Mouse (Mus musculus) olfactory bulb, adult 2 months (tissue): ENCODE results near the gene Tmem184b. TPM values are rescaled to one million over a fixed set of nuclear protein-coding genes. Genes with fewer than 3 reads are reported as not detected.

Source experiments
- H3K27ac ChIP-seq: fragments of 200-500 bp; 2 replicates; pipeline ENCODE4 v1.5.1; 2012; ENCODE audit warnings: low read depth, low read length; ENCODE audit not compliant: insufficient read depth
- H3K4me1 ChIP-seq: fragments of 200-500 bp; 2 replicates; pipeline ENCODE4 v1.6.1; 2012; ENCODE audit warnings: low read length; ENCODE audit not compliant: control insufficient read depth, insufficient read depth
- H3K4me3 ChIP-seq: fragments of 200-500 bp; 2 replicates; pipeline ENCODE4 v1.5.1; 2012; ENCODE audit warnings: mild to moderate bottlenecking, low read depth, low read length, moderate library complexity; ENCODE audit not compliant: insufficient read depth
- CTCF ChIP-seq: fragments of 200-500 bp; IDR thresholded peaks from 2 replicates; pipeline ENCODE4 v1.5.1; 2012; ENCODE audit warnings: low read depth, mild to moderate bottlenecking, low read length, moderate library complexity; ENCODE audit not compliant: insufficient read depth
- POLR2A ChIP-seq: fragments of 200-500 bp; IDR thresholded peaks from 2 replicates; pipeline ENCODE4 v1.6.1; 2012; ENCODE audit warnings: mild to moderate bottlenecking, low read depth, low read length, moderate library complexity; ENCODE audit not compliant: insufficient read depth
- WGBS: fragments of 180-500 bp; shearing (Covaris S2); methylation state at CpG from one replicate; pipeline ENCODE4 v1.1.7; 2018; 5-methylcytosine and 5-hydroxymethylcytosine counted together
- polyA plus RNA-seq: library from polyadenylated mRNA; stranded (reverse); fragments of >200 nt; gene quantifications from 2 replicates; pipeline ENCODE4 v1.2.4, GENCODE M21; 2012; ENCODE audit warnings: low replicate concordance; ENCODE audit not compliant: missing spikeins, insufficient read depth, insufficient read length

Gene Tmem184b
- polyA plus RNA-seq, 1 experiment: not detected

DNA sequence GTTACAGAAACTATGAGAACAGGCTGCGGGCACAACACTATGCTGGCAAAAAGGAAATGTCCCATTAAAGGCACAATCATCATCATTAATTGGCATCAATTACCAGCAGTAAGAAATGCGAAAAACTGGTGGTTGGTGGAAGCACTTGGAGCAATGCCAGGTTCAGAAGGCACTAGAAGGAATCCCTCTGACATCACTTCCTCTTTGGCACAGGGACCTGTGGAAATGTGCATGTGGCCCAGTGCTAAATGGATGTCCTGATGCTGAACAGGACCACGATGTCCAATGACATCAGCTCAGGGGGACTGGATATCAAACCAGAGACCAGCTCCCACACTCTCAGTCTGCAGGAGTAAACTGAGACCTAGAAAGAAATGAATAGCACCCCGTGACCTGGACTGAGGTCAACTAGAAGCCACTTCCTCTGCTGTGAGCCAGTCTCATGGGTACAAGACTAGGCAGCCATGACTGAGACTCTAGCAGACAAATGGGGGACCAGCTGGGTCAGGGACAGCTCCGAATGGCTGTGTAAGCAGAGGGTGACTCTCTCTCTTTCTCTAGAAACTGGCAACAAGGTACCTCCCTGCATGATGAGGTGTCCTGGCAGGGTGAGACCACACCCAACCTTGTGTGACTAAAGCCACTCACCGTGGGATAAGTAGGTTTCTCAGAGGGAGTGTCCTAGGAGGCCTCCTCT lies 60.6 kb downstream of the Tmem184b start:
- WGBS: 79% methylated on average over 6 of the region's 6 CpGs
- Histone ChIP-seq H3K4me1 (peaks cover 10% of the 10 kb centered on the region), H3K4me3 (no peak overlapping the region), H3K27ac (no peak overlapping the region)
- no peak for TF ChIP-seq POLR2A
- TF ChIP-seq CTCF: no peak

DNA sequence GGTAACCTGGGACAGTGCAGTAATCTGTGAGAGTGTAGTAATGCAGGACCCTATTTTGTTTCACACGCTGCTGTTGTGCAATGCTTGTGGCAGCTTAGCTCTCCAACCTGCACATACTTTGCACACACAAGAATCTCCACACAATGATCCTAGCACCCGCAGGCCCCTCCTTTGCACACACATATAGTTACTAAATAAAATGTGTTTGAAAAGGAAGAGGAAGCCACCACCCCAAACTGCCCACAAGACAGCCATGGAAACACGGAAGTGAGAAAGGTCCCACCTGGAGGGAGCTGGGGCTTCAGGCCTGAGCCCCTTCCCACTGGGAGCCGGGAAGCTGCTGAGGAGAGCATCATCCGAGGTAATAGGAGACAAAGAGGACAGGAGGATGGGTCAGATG lies 64.4 kb downstream of the Tmem184b start:
- Histone ChIP-seq H3K27ac (no peak overlapping the region), H3K4me1 (no peaks in the 10 kb centered on the region), H3K4me3 (no peak overlapping the region)
- TF ChIP-seq CTCF (no peak), POLR2A (no peak)
- 77% methylated on average over 5 of the region's 5 CpGs for WGBS

DNA sequence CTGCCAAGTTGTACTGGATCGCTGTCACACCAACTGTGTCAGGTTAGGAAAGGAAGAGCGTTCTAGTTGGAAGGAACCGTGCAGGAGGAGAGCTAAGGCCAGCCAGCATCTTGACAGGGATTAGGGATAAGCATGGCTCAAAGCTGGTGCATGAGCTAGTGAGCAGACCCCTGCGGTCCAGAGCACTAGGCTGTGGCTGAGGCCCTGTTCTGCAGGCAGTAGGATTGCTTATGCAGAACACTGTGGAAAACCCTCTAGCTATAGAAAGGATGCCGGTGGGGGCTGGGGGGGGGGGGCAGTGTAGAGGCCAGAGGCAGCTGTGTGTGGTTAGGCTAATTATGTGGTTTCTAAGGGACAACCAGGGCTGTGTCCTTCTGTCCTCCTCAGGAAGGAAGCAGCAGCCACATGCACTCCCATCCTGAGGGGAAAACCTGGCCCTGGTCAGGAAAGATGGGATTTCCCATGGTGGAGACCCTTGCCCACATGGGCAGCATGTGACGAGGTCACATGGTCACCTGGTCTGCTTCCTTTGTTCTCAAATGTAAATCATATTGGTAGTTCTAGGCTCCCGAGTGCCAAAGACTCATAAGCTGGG lies 68.2 kb downstream of the Tmem184b start:
- H3K4me1 ChIP-seq: no peaks in the 10 kb centered on the region
- no peak overlapping the region for H3K27ac ChIP-seq
- H3K4me3 ChIP-seq: no peak overlapping the region
- no peak for TF ChIP-seq CTCF
- TF ChIP-seq POLR2A: no peak
- WGBS: 62% methylated on average over 7 of the region's 7 CpGs

DNA sequence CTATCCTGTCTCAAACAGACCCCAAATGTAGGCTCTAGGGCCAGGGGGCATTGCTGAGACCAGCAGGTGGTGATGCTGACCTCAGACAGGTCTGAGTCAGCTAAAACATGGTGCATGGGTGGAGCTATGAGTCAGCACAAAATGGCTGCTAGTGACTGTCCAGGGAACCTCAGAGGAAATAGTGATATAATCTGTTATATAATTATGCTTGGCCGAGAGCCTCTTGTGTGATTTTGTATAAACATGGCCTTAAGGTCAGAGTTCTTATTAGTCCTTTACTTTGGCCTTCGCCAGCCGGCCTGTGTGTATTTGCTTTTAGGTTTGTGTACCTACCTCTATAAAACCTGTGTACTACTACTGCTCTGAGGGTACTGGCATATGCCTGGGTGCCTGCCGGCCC lies 70.0 kb downstream of the Tmem184b start:
- WGBS: 74% methylated on average over 4 of the region's 4 CpGs
- Histone ChIP-seq H3K4me3 (no peak overlapping the region), H3K27ac (no peak overlapping the region), H3K4me1 (no peaks in the 10 kb centered on the region)
- no peak for TF ChIP-seq POLR2A
- TF ChIP-seq CTCF: no peak

DNA sequence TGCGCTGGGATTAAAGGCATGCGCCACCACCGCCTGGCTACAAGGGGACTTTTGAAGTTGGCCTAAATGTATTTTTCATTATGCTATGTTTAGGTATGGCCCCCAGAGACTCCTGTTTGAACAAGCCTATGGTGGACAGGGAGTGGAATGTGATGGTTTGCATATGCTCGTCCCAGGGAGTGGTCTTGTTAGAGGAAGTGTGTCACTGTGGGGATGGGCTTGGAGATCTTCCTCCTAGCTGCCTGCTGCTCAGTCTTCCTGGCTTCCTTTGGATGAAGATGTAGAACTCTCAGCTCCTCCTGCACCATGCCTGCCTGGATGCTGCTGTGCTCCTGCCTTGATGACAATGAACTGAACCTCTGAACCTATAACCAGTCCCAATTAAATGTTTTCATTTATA lies 72.8 kb downstream of the Tmem184b start:
- WGBS: 86% methylated on average over 4 of the region's 4 CpGs
- H3K27ac ChIP-seq: no peak overlapping the region
- no peak overlapping the region for H3K4me3 ChIP-seq
- peaks cover 14% of the 10 kb centered on the region for H3K4me1 ChIP-seq
- TF ChIP-seq CTCF (no peak), POLR2A (no peak)

DNA sequence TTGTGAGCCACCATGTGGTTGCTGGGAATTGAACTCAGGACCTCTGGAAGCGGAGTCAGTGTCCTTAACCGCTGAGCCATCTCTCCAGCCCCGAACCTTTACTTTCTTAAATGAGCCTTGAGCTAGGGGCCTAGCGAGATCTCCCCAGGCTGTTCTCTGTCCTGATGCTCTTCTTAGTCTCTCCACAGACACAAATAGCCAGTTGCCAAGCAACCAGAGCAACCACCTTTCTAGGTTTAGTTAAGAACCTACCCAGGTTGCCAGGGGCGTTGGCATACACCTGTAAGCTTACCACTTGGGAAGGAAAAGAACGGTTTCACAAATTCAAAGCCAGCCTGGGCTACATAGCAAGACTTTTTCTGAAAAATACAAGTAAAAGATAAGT lies 73.4 kb downstream of the Tmem184b start:
- H3K27ac ChIP-seq: no peak overlapping the region
- TF ChIP-seq POLR2A (no peak), CTCF (no peak)
- 88% methylated on average over 6 of the region's 6 CpGs for WGBS
- H3K4me1 ChIP-seq: peaks cover 18% of the 10 kb centered on the region
- no peak overlapping the region for H3K4me3 ChIP-seq

DNA sequence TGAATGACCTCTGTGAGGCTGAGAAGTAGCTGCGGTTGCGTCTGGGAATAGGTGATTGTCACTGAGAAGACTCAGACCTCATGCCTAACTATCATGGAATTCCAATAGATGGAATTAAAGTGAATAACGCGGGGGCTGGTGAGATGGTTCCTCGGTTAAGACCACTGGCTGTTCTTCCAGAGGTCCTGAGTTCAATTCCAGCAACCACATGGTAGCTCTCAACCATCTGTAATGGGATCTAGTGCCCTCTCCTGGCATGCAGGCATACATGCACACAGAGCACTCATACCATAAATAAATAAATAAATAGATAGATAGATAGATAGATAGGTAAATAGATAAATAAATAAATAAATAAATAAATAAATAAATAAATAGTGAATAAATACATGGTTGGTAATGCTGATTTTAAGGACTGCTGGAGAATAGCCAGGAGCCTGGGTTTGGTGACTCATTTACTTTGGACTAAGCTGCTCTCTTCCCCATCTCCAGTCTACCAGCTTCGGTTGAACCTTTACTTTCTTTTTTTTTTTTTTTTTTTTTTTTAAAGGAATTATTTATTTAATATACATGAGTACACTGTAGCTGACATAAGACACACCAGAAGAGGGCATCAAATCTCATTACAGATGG lies 73.9 kb downstream of the Tmem184b start:
- WGBS: 97% methylated on average over 6 of the region's 6 CpGs
- no peak overlapping the region for H3K4me3 ChIP-seq
- H3K4me1 ChIP-seq: peaks cover 20% of the 10 kb centered on the region
- no peak overlapping the region for H3K27ac ChIP-seq
- TF ChIP-seq POLR2A (no peak), CTCF (no peak)

DNA sequence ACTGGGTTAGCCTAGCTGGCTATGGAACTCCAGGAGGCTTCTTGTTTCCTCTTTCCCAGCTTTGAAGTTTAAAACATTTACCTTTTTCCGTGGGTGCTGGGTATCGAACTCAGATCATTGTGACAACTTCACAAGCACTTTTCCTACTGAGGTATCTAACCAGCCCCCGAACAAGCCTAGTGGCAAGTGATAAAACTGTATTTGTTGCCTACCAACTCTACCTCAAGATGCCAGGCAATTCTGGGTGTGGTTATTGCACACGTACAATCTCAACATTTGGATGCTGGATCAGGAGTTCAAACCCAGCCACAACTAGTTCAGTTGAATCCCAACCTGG lies 74.5 kb downstream of the Tmem184b start:
- WGBS: 84% methylated on average over 4 of the region's 4 CpGs
- Histone ChIP-seq H3K4me1 (peaks cover 23% of the 10 kb centered on the region), H3K4me3 (no peak overlapping the region), H3K27ac (no peak overlapping the region)
- TF ChIP-seq CTCF: no peak
- TF ChIP-seq POLR2A: no peak
